Mouse (Mus musculus) adrenal gland, postnatal 4 days (tissue): ENCODE results near the gene Entpd7. TPM values are rescaled to one million over a fixed set of nuclear protein-coding genes. Genes with fewer than 3 reads are reported as not detected.

Source experiments
- DNase-seq, 2 experiments: peaks; one replicate each; pipeline ENCODE4 v3.0.0; 2021 to 2022; ENCODE audit warnings: low spot score in 2 of 2, mixed read lengths in 2 of 2
- total RNA-seq, 2 experiments: library from RNA; stranded (reverse); gene quantifications; 2 replicates each; pipeline ENCODE4 v1.2.3; 2021

Entpd7 gene
- total RNA-seq, 2 experiments from 2014 or later, result 20.9 to 24.6 TPM

GRCm38 (mm10) chr19:43766451-43766850 is 77.0 kb downstream of the Entpd7 start:
- DNase-seq, result no peak

- no peak for DNase-seq
These were observed 78.3 kb downstream of the Entpd7 start for GRCm38 (mm10) chr19:43767549-43768322.

- no peak for DNase-seq
These were observed 80.0 kb downstream of the Entpd7 start for GRCm38 (mm10) chr19:43769366-43769960.

GRCm38 (mm10) chr19:43770584-43770983 is 81.1 kb downstream of the Entpd7 start:
- DNase-seq, result no peak

GRCm38 (mm10) chr19:43771499-43771969 is 82.1 kb downstream of the Entpd7 start:
- no peak for DNase-seq

- DNase-seq, result no peak
These were observed 82.8 kb downstream of the Entpd7 start for GRCm38 (mm10) chr19:43772311-43772710.

- no peak for DNase-seq
These were observed 86.0 kb downstream of the Entpd7 start for GRCm38 (mm10) chr19:43775433-43775832.

GRCm38 (mm10) chr19:43776561-43776960 is 87.1 kb downstream of the Entpd7 start:
- DNase-seq, result no peak

- no peak for DNase-seq
These were observed 87.8 kb downstream of the Entpd7 start for GRCm38 (mm10) chr19:43777308-43777707.

GRCm38 (mm10) chr19:43780391-43780790 is 90.9 kb downstream of the Entpd7 start:
- DNase-seq, result no peak

- no peak for DNase-seq
These were observed 92.5 kb downstream of the Entpd7 start, which contains the start of gene Abcc2 for GRCm38 (mm10) chr19:43781980-43782379. Gene Abcc2 (plus strand): TSS chr19:43782192.

Other genes starting within 250 kb of the Entpd7 start
- gene Cnnm1, start 249.2 kb upstream of the Entpd7 start, total RNA-seq, result 1 to 10 TPM; 1.2 to 1.5 TPM
- gene Got1, start 165.1 kb upstream of the Entpd7 start, total RNA-seq, result 10 to 100 TPM; 59.8 to 62.7 TPM
- gene Nkx2-3, start 77.3 kb upstream of the Entpd7 start, total RNA-seq, result under 1 TPM in 1 of 2 experiments, not detected in 1; 0.28 TPM
- gene Slc25a28, start 14.8 kb upstream of the Entpd7 start, total RNA-seq, result 10 to 100 TPM; 82.6 to 93.9 TPM
- gene Cutc, start 63.3 kb downstream of the Entpd7 start, total RNA-seq, result 10 to 100 TPM; 14.1 to 15.3 TPM
- gene Cox15, start 63.3 kb downstream of the Entpd7 start, total RNA-seq, result 10 to 100 TPM; 41.0 to 45.9 TPM
- 1 to 10 TPM; 2.6 to 9.8 TPM for gene Abcc2, start 92.5 kb downstream of the Entpd7 start, total RNA-seq